In genomic region chr5:129895198-129896088, GRCm38 (mm10) we compare ENCODE assay signal across 8 mouse cellular contexts. TPM values are rescaled to one million over a fixed set of nuclear protein-coding genes. Genes with fewer than 3 reads are reported as not detected.
DNase-seq lines count a peak whose midpoint lies in the region; ATAC-seq lines count a peak whose summit lies in the region.

Gene Zbed5 (plus strand): TSS chr5:129895723.

- peak; percentile 95 for DNase-seq in adipocyte (ENCODE audit: low spot score)
- DNase-seq in embryo, embryonic 10 days (ENCODE audit: low spot score) = peak; percentile 98
- DNase-seq in gastrocnemius, postnatal 10 days = peak; percentile 71
- peak; percentile 93 for DNase-seq in induced T-regulatory cell, adult 2 months (ENCODE audit: low read depth)
- DNase-seq in left cerebral cortex, adult 9 months (ENCODE audit: low spot score in 2 of 2) = peak; percentile 76 to 91
- DNase-seq in right cerebral cortex, postnatal 14 days = peak; percentile 84
- DNase-seq in urinary bladder, postnatal 36 days (ENCODE audit: low spot score in 2 of 2) = peak; percentile 85 to 88

- ATAC-seq in megakaryocyte progenitor cell, adult 5-6 weeks (replicated peaks; ENCODE audit: poor library complexity) = peak; percentile 100

RNA-seq across cellular contexts. Expression of gene Zbed5, which starts in this region (rescaled TPM):
- 1 to 10 TPM; 1.1 to 1.9 TPM for total RNA-seq in gastrocnemius, postnatal 10 days (2021)
- total RNA-seq in megakaryocyte progenitor cell, adult 5-6 weeks (2015) = 3.2 and 4.2 TPM in 2 replicates
- total RNA-seq in megakaryocyte progenitor cell, adult 5-6 weeks (2017) = 2.4 and 2.8 TPM in 2 replicates

Comparison
In these comparisons a context has a peak if more than half of its experiments do, and no peak if none do; other contexts are left out.
1. Peak in every context shown above with its lines: DNase-seq and ATAC-seq.